Mouse (Mus musculus) neutrophil, adult 59 days (primary cell): ENCODE results near the gene R3hdm1. TPM values are rescaled to one million over a fixed set of nuclear protein-coding genes. Genes with fewer than 3 reads are reported as not detected.

Experiments
- total RNA-seq, 2 experiments: library from RNA; stranded (reverse); gene quantifications; 1 replicate in 1 of 2; 2 replicates in 1 of 2; pipeline ENCODE4 v1.2.4; 2023

Gene R3hdm1
- 10 to 100 TPM; 49.4 to 52.8 TPM for total RNA-seq

GRCm38 (mm10) chr1:128102641-128103461, at the start of gene R3hdm1, which contains the start of gene Zranb3:
R3hdm1 (plus strand) TSS chr1:128103301.
Zranb3 (minus strand) TSS chr1:128103047.

GRCm38 (mm10) chr1:128243627-128243995, 140.5 kb downstream of the R3hdm1 start, which contains the start of gene Ubxn4:
Ubxn4 (plus strand) TSS chr1:128243964.

Other genes starting within 250 kb of the R3hdm1 start
- gene Map3k19, start 248.3 kb upstream of the R3hdm1 start, total RNA-seq: under 1 TPM in 1 of 2 experiments, not detected in 1; 0.38 TPM
- gene Rab3gap1, start 234.5 kb upstream of the R3hdm1 start, total RNA-seq: 10 to 100 TPM; 19.5 to 25.5 TPM
- gene Zranb3, start 254 bp upstream of the R3hdm1 start, total RNA-seq: 1 to 10 TPM; 7.0 to 9.9 TPM
- 10 to 100 TPM; 49.9 to 62.9 TPM for gene Ubxn4, start 140.7 kb downstream of the R3hdm1 start, total RNA-seq
- gene Lct, start 225.0 kb downstream of the R3hdm1 start, total RNA-seq: 1 to 10 TPM; 8.8 to 9.5 TPM